Mouse (Mus musculus): ENCODE data around the gene Gabarapl1. TPM values are rescaled to one million over a fixed set of nuclear protein-coding genes. Genes with fewer than 3 reads are reported as not detected.
"Not testable (repeated sequence)": the region's sequence is repeated elsewhere in the genome, so short reads cannot be mapped to it uniquely, and the experiment has no call there.

Gene Gabarapl1
- 24.3 and 24.6 TPM in 2 replicates for polyA plus RNA-seq (2014; fragmentation: Nextera tagmentation; extraction: Ambion mirVana)

- Histone ChIP-seq H3K36me3 (ENCODE audit: control insufficient read depth, insufficient read depth, low read length) (no peaks in the 10 kb centered on the region), H3K27me3 (ENCODE audit: control insufficient read depth, insufficient read depth, low read length) (no peaks in the 10 kb centered on the region), H3K4me1 (ENCODE audit: control insufficient read depth, insufficient read depth, low read length) (0 out of 2 replicates have a peak, but pooled peaks cover 3% of the 10 kb centered on the region), H3K4me2 (ENCODE audit: low read depth) (peak within 1 kb of the TSS; percentile 62), H3K9me3 (ENCODE audit: control insufficient read depth, low read length) (no peaks in the 10 kb centered on the region), H3K9ac (ENCODE audit: low read length) (peak within 1 kb of the TSS; percentile 78), H3K4me3 (ENCODE audit: low read depth, low read length) (peak within 1 kb of the TSS; percentile 81), H3K27ac (ENCODE audit: low read depth, low read length) (peak within 1 kb of the TSS; percentile 39; the same call in 1 of the 2 replicates)
- under 1% methylated on average over 55 of the region's 55 CpGs for WGBS
- peak; percentile 81 for ATAC-seq (ENCODE audit: insufficient read depth, low FRiP score, low TSS enrichment)
- peak; percentile 85 for DNase-seq (ENCODE audit: low spot score)
Measured at GRCm38 (mm10) chr6:129532942-129533860, at the start of gene Gabarapl1. Gene Gabarapl1, plus strand, starts transcription at chr6:129533160.

GRCm38 (mm10) chr6:129494924-129495323 lies 38.0 kb upstream of the Gabarapl1 start:
- no peak overlapping the region for H3K4me2 ChIP-seq (ENCODE audit: low read depth)
- no peak overlapping the region for H3K27ac ChIP-seq (ENCODE audit: low read depth, low read length)
- no peaks in the 10 kb centered on the region for H3K36me3 ChIP-seq (ENCODE audit: control insufficient read depth, insufficient read depth, low read length)
- DNase-seq (ENCODE audit: low spot score) (no peak), ATAC-seq (ENCODE audit: insufficient read depth, low FRiP score, low TSS enrichment) (no peak)
- H3K27me3 ChIP-seq (ENCODE audit: control insufficient read depth, insufficient read depth, low read length): no peaks in the 10 kb centered on the region
- H3K4me3 ChIP-seq (ENCODE audit: low read depth, low read length): no peak overlapping the region
- H3K9me3 ChIP-seq (ENCODE audit: control insufficient read depth, low read length): no peaks in the 10 kb centered on the region
- 84% methylated on average over 4 of the region's 4 CpGs for WGBS
- H3K4me1 ChIP-seq (ENCODE audit: control insufficient read depth, insufficient read depth, low read length): no peaks in the 10 kb centered on the region
- H3K9ac ChIP-seq (ENCODE audit: low read length): no peak overlapping the region

DNA sequence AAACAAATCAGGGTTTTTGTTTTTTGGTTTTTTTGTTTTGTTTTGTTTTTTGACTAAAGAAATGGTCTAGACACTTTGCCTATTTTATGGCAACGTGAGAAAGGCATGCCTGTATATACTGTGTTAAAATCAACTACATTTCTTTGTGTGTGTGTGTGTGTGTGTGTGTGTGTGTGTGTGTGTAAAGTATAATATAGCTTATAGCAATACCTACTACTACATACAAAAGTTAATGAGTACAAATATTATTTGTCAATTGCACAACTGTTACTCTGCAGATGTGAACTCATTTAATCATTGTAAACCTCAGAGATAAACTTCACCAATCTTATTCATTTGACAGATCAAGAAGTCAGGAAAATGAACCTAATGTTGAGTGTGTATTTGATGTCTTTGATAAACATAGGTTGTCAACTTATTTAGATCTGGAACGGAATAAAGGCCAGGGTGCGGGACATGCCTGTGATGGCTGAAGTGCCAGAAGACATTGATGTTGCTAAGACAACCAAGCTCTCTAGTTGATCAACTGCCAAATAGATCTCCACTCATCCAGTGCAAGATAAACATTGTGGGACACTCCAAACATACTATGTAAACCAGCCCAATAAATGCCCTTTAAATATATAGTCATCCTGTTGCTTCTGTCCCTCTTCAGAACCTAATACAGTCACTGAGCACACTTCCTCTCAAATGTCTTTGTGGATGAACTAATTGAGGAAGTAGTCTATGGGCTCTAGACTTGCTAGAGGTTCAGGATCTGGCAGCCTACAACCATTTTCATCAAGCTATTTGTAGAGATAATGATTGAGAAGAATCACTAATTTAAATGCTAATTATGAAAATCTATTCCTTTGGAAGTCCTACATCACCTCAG lies 35.4 kb upstream of the Gabarapl1 start:
- ATAC-seq (ENCODE audit: insufficient read depth, low FRiP score, low TSS enrichment): no peak
- 87% methylated on average over 3 of the region's 3 CpGs for WGBS
- Histone ChIP-seq H3K27me3 (ENCODE audit: control insufficient read depth, insufficient read depth, low read length) (no peaks in the 10 kb centered on the region), H3K9me3 (ENCODE audit: control insufficient read depth, low read length) (no peaks in the 10 kb centered on the region), H3K9ac (ENCODE audit: low read length) (no peak overlapping the region), H3K27ac (ENCODE audit: low read depth, low read length) (no peak overlapping the region), H3K4me3 (ENCODE audit: low read depth, low read length) (no peak overlapping the region), H3K4me2 (ENCODE audit: low read depth) (no peak overlapping the region), H3K36me3 (ENCODE audit: control insufficient read depth, insufficient read depth, low read length) (no peaks in the 10 kb centered on the region), H3K4me1 (ENCODE audit: control insufficient read depth, insufficient read depth, low read length) (no peaks in the 10 kb centered on the region)
- DNase-seq (ENCODE audit: low spot score): no peak

GRCm38 (mm10) chr6:129499516-129499915 lies 33.4 kb upstream of the Gabarapl1 start:
- ATAC-seq (ENCODE audit: insufficient read depth, low FRiP score, low TSS enrichment); DNase-seq (ENCODE audit: low spot score); H3K27ac ChIP-seq (ENCODE audit: low read depth, low read length); H3K27me3 ChIP-seq (ENCODE audit: control insufficient read depth, insufficient read depth, low read length); H3K4me3 ChIP-seq (ENCODE audit: low read depth, low read length); H3K36me3 ChIP-seq (ENCODE audit: control insufficient read depth, insufficient read depth, low read length); H3K9ac ChIP-seq (ENCODE audit: low read length); H3K9me3 ChIP-seq (ENCODE audit: control insufficient read depth, low read length); H3K4me2 ChIP-seq (ENCODE audit: low read depth); H3K4me1 ChIP-seq (ENCODE audit: control insufficient read depth, insufficient read depth, low read length): not testable (repeated sequence)
- 85% methylated on average over 1 of the region's 1 CpGs for WGBS

DNA sequence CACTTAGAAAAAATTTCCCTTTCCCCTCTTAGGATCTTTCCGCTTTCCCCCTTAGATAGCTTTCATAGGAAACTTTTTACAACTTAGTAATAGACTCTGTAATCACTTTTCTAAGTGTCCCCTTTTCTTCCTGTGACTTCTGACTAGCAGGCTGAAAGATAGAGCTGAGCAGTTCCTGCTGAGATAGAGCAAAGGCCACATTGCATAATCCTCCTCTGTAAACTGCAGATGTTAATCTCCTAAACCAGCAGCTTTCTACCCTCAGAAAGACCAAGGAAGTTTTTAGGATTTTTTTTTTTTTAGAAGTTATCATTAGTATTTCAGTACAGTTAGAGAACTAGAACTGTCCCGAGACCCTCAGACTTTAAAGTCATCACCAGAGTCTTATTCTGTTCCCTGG lies 29.5 kb upstream of the Gabarapl1 start:
- Histone ChIP-seq H3K36me3 (ENCODE audit: control insufficient read depth, insufficient read depth, low read length) (no peaks in the 10 kb centered on the region), H3K9ac (ENCODE audit: low read length) (no peak overlapping the region), H3K9me3 (ENCODE audit: control insufficient read depth, low read length) (no peaks in the 10 kb centered on the region), H3K4me1 (ENCODE audit: control insufficient read depth, insufficient read depth, low read length) (no peaks in the 10 kb centered on the region), H3K27me3 (ENCODE audit: control insufficient read depth, insufficient read depth, low read length) (no peaks in the 10 kb centered on the region), H3K4me2 (ENCODE audit: low read depth) (no peak overlapping the region), H3K4me3 (ENCODE audit: low read depth, low read length) (no peak overlapping the region), H3K27ac (ENCODE audit: low read depth, low read length) (no peak overlapping the region)
- DNase-seq (ENCODE audit: low spot score) (no peak), ATAC-seq (ENCODE audit: insufficient read depth, low FRiP score, low TSS enrichment) (no peak)
- 88% methylated on average over 2 of the region's 2 CpGs for WGBS

- DNase-seq (ENCODE audit: low spot score): no peak
- Histone ChIP-seq H3K4me2 (ENCODE audit: low read depth) (no peak within 1 kb of the TSS), H3K36me3 (ENCODE audit: control insufficient read depth, insufficient read depth, low read length) (no peaks in the 10 kb centered on the region), H3K9me3 (ENCODE audit: control insufficient read depth, low read length) (no peaks in the 10 kb centered on the region), H3K4me1 (ENCODE audit: control insufficient read depth, insufficient read depth, low read length) (no peaks in the 10 kb centered on the region), H3K27me3 (ENCODE audit: control insufficient read depth, insufficient read depth, low read length) (no peaks in the 10 kb centered on the region), H3K27ac (ENCODE audit: low read depth, low read length) (no peak within 1 kb of the TSS), H3K9ac (ENCODE audit: low read length) (no peak within 1 kb of the TSS), H3K4me3 (ENCODE audit: low read depth, low read length) (no peak within 1 kb of the TSS)
- no peak for ATAC-seq (ENCODE audit: insufficient read depth, low FRiP score, low TSS enrichment)
- 89% methylated on average over 9 of the region's 9 CpGs for WGBS
Measured at GRCm38 (mm10) chr6:129507024-129507423, 25.9 kb upstream of the Gabarapl1 start, which contains the start of gene Olr1. Gene Olr1, minus strand, starts transcription at chr6:129507165.

- no peak for ATAC-seq (ENCODE audit: insufficient read depth, low FRiP score, low TSS enrichment)
- Histone ChIP-seq H3K9me3 (ENCODE audit: control insufficient read depth, low read length) (no peaks in the 10 kb centered on the region), H3K27ac (ENCODE audit: low read depth, low read length) (no peak overlapping the region), H3K36me3 (ENCODE audit: control insufficient read depth, insufficient read depth, low read length) (no peaks in the 10 kb centered on the region), H3K4me3 (ENCODE audit: low read depth, low read length) (no peak overlapping the region), H3K4me1 (ENCODE audit: control insufficient read depth, insufficient read depth, low read length) (no peaks in the 10 kb centered on the region), H3K9ac (ENCODE audit: low read length) (no peak overlapping the region), H3K27me3 (ENCODE audit: control insufficient read depth, insufficient read depth, low read length) (no peaks in the 10 kb centered on the region), H3K4me2 (ENCODE audit: low read depth) (no peak overlapping the region)
- no peak for DNase-seq (ENCODE audit: low spot score)
- 74% methylated on average over 6 of the region's 6 CpGs for WGBS
Measured at GRCm38 (mm10) chr6:129510120-129510911, 22.6 kb upstream of the Gabarapl1 start.

DNA sequence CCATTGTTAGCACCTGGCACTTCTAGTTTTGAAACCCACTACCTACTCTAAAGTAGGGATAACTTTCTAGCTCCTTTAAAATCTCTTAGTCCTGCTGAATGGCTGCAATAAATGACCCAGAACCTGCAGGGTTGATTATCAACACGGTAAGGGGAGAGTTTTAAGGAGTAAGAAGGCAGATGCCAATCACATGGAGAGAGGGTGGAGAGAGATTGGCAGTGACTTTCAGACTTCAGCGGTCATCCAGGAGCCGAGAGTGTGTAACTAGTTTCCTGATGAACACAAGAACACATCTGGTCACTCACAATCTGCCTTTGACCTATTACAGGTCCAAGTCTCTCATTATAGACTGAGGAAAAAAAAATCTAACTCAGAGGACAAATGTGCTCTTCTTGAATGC lies 20.6 kb upstream of the Gabarapl1 start, which contains the start of gene Tmem52b:
Tmem52b (plus strand) TSS at position 189 of the 400 bp plus-strand sequence.
- no peaks in the 10 kb centered on the region for H3K9me3 ChIP-seq (ENCODE audit: control insufficient read depth, low read length)
- 63% methylated on average over 3 of the region's 3 CpGs for WGBS
- no peak for ATAC-seq (ENCODE audit: insufficient read depth, low FRiP score, low TSS enrichment)

More for the DNA sequence above, 20.6 kb upstream of the Gabarapl1 start, which contains the start of gene Tmem52b:
- Histone ChIP-seq H3K27me3 (ENCODE audit: control insufficient read depth, insufficient read depth, low read length) (no peaks in the 10 kb centered on the region), H3K9ac (ENCODE audit: low read length) (no peak within 1 kb of the TSS), H3K4me2 (ENCODE audit: low read depth) (no peak within 1 kb of the TSS), H3K4me3 (ENCODE audit: low read depth, low read length) (no peak within 1 kb of the TSS), H3K27ac (ENCODE audit: low read depth, low read length) (no peak within 1 kb of the TSS), H3K36me3 (ENCODE audit: control insufficient read depth, insufficient read depth, low read length) (no peaks in the 10 kb centered on the region), H3K4me1 (ENCODE audit: control insufficient read depth, insufficient read depth, low read length) (no peaks in the 10 kb centered on the region)
- DNase-seq (ENCODE audit: low spot score): no peak

All from neural tube, embryonic 11.5 days (tissue).